Mouse (Mus musculus) spleen, embryonic (tissue): ENCODE results near the gene Pde1a.

ENCODE experiments used
- CTCF ChIA-PET: fragments of 350-600 bp; sonication (Branson Sonifier 250); formaldehyde crosslinking; loops from one replicate; lab custom pipeline; 2022; lab: Charles Lee

The Pde1a gene

GRCm38 (mm10) chr2:80128861-80129698 lies at the start of gene Pde1a:
Gene Pde1a, minus strand, starts transcription at chr2:80129458.
- CTCF ChIA-PET = no interaction called here

- CTCF ChIA-PET = no interaction called here
These were observed 49.5 kb upstream of the Pde1a start for GRCm38 (mm10) chr2:80178608-80179280.

- CTCF ChIA-PET = no interaction called here
These were observed 48.9 kb upstream of the Pde1a start for GRCm38 (mm10) chr2:80178154-80178553.

- CTCF ChIA-PET = no interaction called here
These were observed 38.8 kb upstream of the Pde1a start for GRCm38 (mm10) chr2:80168103-80168502.

GRCm38 (mm10) chr2:80158784-80159183 lies 29.5 kb upstream of the Pde1a start:
- CTCF ChIA-PET = no interaction called here

GRCm38 (mm10) chr2:80158196-80158595 lies 28.9 kb upstream of the Pde1a start:
- CTCF ChIA-PET = no interaction called here

- CTCF ChIA-PET = no interaction called here
These were observed 20.8 kb upstream of the Pde1a start for GRCm38 (mm10) chr2:80150019-80150418.

GRCm38 (mm10) chr2:80149332-80149731 lies 20.1 kb upstream of the Pde1a start:
- CTCF ChIA-PET = no interaction called here

GRCm38 (mm10) chr2:80135076-80135475 lies 5.8 kb upstream of the Pde1a start:
- CTCF ChIA-PET = no interaction called here

GRCm38 (mm10) chr2:80132677-80133076 lies 3.4 kb upstream of the Pde1a start:
- CTCF ChIA-PET = no interaction called here

- CTCF ChIA-PET = no interaction called here
These were observed 2.6 kb downstream of the Pde1a start for GRCm38 (mm10) chr2:80126663-80127062.

GRCm38 (mm10) chr2:80086891-80087290 lies 42.4 kb downstream of the Pde1a start:
- CTCF ChIA-PET = interaction anchor here (0.7 kb wide), 1 partner anchor 13 kb away, joined by 3 read pairs; no protein-coding TSS in a partner anchor

- CTCF ChIA-PET = no interaction called here
These were observed 49.0 kb downstream of the Pde1a start for GRCm38 (mm10) chr2:80080090-80080821.

- CTCF ChIA-PET = no interaction called here
These were observed 49.6 kb downstream of the Pde1a start for GRCm38 (mm10) chr2:80079618-80080017.

- CTCF ChIA-PET = no interaction called here
These were observed 52.9 kb downstream of the Pde1a start for GRCm38 (mm10) chr2:80076323-80076722.

GRCm38 (mm10) chr2:80074531-80074930 lies 54.7 kb downstream of the Pde1a start:
- CTCF ChIA-PET = no interaction called here

GRCm38 (mm10) chr2:80074046-80074445 lies 55.2 kb downstream of the Pde1a start:
- CTCF ChIA-PET = no interaction called here

GRCm38 (mm10) chr2:80073426-80073825 lies 55.8 kb downstream of the Pde1a start:
- CTCF ChIA-PET = no interaction called here

- CTCF ChIA-PET = no interaction called here
These were observed 59.5 kb downstream of the Pde1a start for GRCm38 (mm10) chr2:80069745-80070144.

GRCm38 (mm10) chr2:80066449-80066848 lies 62.8 kb downstream of the Pde1a start:
- CTCF ChIA-PET = no interaction called here

- CTCF ChIA-PET = no interaction called here
These were observed 73.2 kb downstream of the Pde1a start for GRCm38 (mm10) chr2:80056062-80056461.

GRCm38 (mm10) chr2:80054042-80054441 lies 75.2 kb downstream of the Pde1a start:
- CTCF ChIA-PET = no interaction called here
